Mouse (Mus musculus) midbrain, embryonic 11.5 days (tissue): Measurements from ENCODE around the gene Orai3. TPM values are rescaled to one million over a fixed set of nuclear protein-coding genes. Genes with fewer than 3 reads are reported as not detected.

Experiments
- ATAC-seq: fragments of 200-750 bp; cut with Nextera tagmentation; 2 replicates; pipeline ENCODE4 v1.8.0; 2017; ENCODE audit warnings: moderate TSS enrichment, moderate library complexity; ENCODE audit not compliant: low FRiP score
- DNase-seq: peaks from one replicate; pipeline ENCODE4 v3.0.0; 2015; ENCODE audit warnings: low spot score; ENCODE audit errors: missing footprints
- H3K27ac ChIP-seq: fragments of 300-500 bp; sonication (generic); 2 replicates; pipeline ENCODE4 v1.5.1; 2014; ENCODE audit warnings: low read depth, low read length
- H3K27me3 ChIP-seq: fragments of 300-500 bp; sonication (generic); 2 replicates; pipeline ENCODE4 v1.6.1; 2014; ENCODE audit warnings: mild to moderate bottlenecking, low read length, moderate library complexity, mixed read lengths; ENCODE audit not compliant: control insufficient read depth, insufficient read depth
- H3K36me3 ChIP-seq: fragments of 300-500 bp; sonication (generic); 2 replicates; pipeline ENCODE4 v1.6.1; 2014; ENCODE audit warnings: mild to moderate bottlenecking, low read length, moderate library complexity, mixed read lengths; ENCODE audit not compliant: control insufficient read depth, insufficient read depth
- H3K4me1 ChIP-seq: fragments of 300-500 bp; sonication (generic); 2 replicates; pipeline ENCODE4 v1.6.1; 2014; ENCODE audit warnings: low read length; ENCODE audit not compliant: control insufficient read depth, insufficient read depth
- H3K4me2 ChIP-seq: fragments of 300-500 bp; sonication (generic); 2 replicates; pipeline ENCODE4 v1.6.1; 2014; ENCODE audit warnings: mild to moderate bottlenecking, moderate library complexity
- H3K4me3 ChIP-seq: fragments of 300-500 bp; sonication (generic); 2 replicates; pipeline ENCODE4 v1.5.1; 2014; ENCODE audit warnings: low read depth, low read length
- H3K9ac ChIP-seq: fragments of 300-500 bp; sonication (generic); 2 replicates; pipeline ENCODE4 v1.6.1; 2014; ENCODE audit warnings: low read length
- H3K9me3 ChIP-seq: fragments of 300-500 bp; sonication (generic); 2 replicates; pipeline ENCODE4 v1.6.1; 2016; ENCODE audit warnings: low read length; ENCODE audit not compliant: control insufficient read depth
- WGBS: fragments of 180-500 bp; shearing (Covaris S2); extraction: QIAGEN DNeasy Blood & Tissue Kit; methylation state at CpG from one replicate; pipeline ENCODE4 v1.1.7; 2014; 5-methylcytosine and 5-hydroxymethylcytosine counted together
- polyA plus RNA-seq: library from polyadenylated mRNA; unstranded; fragments of >200 nt; fragmentation: Nextera tagmentation; extraction: Ambion mirVana; gene quantifications from 2 replicates; pipeline ENCODE4 v1.2.1, GENCODE M21; 2014

The Orai3 gene
- polyA plus RNA-seq, 1 experiment from 2014 or later, result 6.1 TPM

- WGBS, result under 1% methylated on average over 39 of the region's 62 CpGs
- Histone ChIP-seq H3K4me2 (peak overlapping the region; percentile 87), H3K36me3 (peaks cover 26% of the 10 kb centered on the region), H3K27me3 (no peaks in the 10 kb centered on the region), H3K4me3 (peak overlapping the region; percentile 86), H3K9me3 (no peaks in the 10 kb centered on the region), H3K27ac (peak overlapping the region; percentile 88), H3K9ac (peak overlapping the region; percentile 93), H3K4me1 (peaks cover 10% of the 10 kb centered on the region)
- ATAC-seq (peak; percentile 41), DNase-seq (peak; percentile 91)
These were observed 22.8 kb upstream of the Orai3 start for GRCm38 (mm10) chr7:127746494-127747491.

- peaks cover 33% of the 10 kb centered on the region for H3K36me3 ChIP-seq
- no peaks in the 10 kb centered on the region for H3K9me3 ChIP-seq
- peak overlapping the region; percentile 86 for H3K4me3 ChIP-seq
- no peak for ATAC-seq
- WGBS, result 36% methylated on average over 6 of the region's 6 CpGs
- DNase-seq, result no peak
- H3K4me1 ChIP-seq, result peaks cover 10% of the 10 kb centered on the region
- H3K9ac ChIP-seq, result peak overlapping the region; percentile 93
- H3K4me2 ChIP-seq, result peak overlapping the region; percentile 87
- peak overlapping the region; percentile 88; the same call in 1 of the 2 replicates for H3K27ac ChIP-seq
- H3K27me3 ChIP-seq, result no peaks in the 10 kb centered on the region
These were observed 21.9 kb upstream of the Orai3 start for GRCm38 (mm10) chr7:127747559-127748234.

- Histone ChIP-seq H3K9ac (no peak overlapping the region), H3K9me3 (no peaks in the 10 kb centered on the region), H3K4me3 (no peak overlapping the region), H3K4me1 (peaks cover 10% of the 10 kb centered on the region), H3K27ac (no peak overlapping the region), H3K27me3 (no peaks in the 10 kb centered on the region), H3K4me2 (peak overlapping the region; percentile 87), H3K36me3 (peaks cover 37% of the 10 kb centered on the region)
- DNase-seq (no peak), ATAC-seq (no peak)
- 94% methylated on average over 28 of the region's 28 CpGs for WGBS
These were observed 21.4 kb upstream of the Orai3 start for GRCm38 (mm10) chr7:127748235-127748560.

GRCm38 (mm10) chr7:127750131-127751127 lies 19.2 kb upstream of the Orai3 start:
- peaks cover 45% of the 10 kb centered on the region for H3K36me3 ChIP-seq
- no peaks in the 10 kb centered on the region for H3K9me3 ChIP-seq
- H3K4me3 ChIP-seq, result no peak overlapping the region
- no peak overlapping the region for H3K27ac ChIP-seq
- DNase-seq, result no peak
- H3K4me1 ChIP-seq, result peaks cover 10% of the 10 kb centered on the region
- no peaks in the 10 kb centered on the region for H3K27me3 ChIP-seq
- H3K9ac ChIP-seq, result no peak overlapping the region
- H3K4me2 ChIP-seq, result no peak overlapping the region
- ATAC-seq, result no peak
- 87% methylated on average over 19 of the region's 19 CpGs for WGBS

GRCm38 (mm10) chr7:127751619-127752018 lies 18.0 kb upstream of the Orai3 start:
- ATAC-seq, result no peak

GRCm38 (mm10) chr7:127752069-127752468 lies 17.5 kb upstream of the Orai3 start:
- H3K4me1 ChIP-seq, result peaks cover 9% of the 10 kb centered on the region
- no peak overlapping the region for H3K4me3 ChIP-seq
- no peak overlapping the region for H3K27ac ChIP-seq
- no peak overlapping the region for H3K4me2 ChIP-seq
- ATAC-seq (no peak), DNase-seq (no peak)
- no peak overlapping the region for H3K9ac ChIP-seq
- no peaks in the 10 kb centered on the region for H3K27me3 ChIP-seq
- WGBS, result 93% methylated on average over 27 of the region's 27 CpGs
- no peaks in the 10 kb centered on the region for H3K9me3 ChIP-seq
- peaks cover 45% of the 10 kb centered on the region for H3K36me3 ChIP-seq

More at GRCm38 (mm10) chr7:127751619-127752018, 18.0 kb upstream of the Orai3 start:
- H3K4me2 ChIP-seq, result no peak overlapping the region
- H3K4me1 ChIP-seq, result peaks cover 10% of the 10 kb centered on the region
- WGBS, result 95% methylated on average over 5 of the region's 5 CpGs
- H3K9me3 ChIP-seq, result no peaks in the 10 kb centered on the region
- DNase-seq, result no peak
- no peaks in the 10 kb centered on the region for H3K27me3 ChIP-seq
- no peak overlapping the region for H3K9ac ChIP-seq
- no peak overlapping the region for H3K4me3 ChIP-seq
- peaks cover 45% of the 10 kb centered on the region for H3K36me3 ChIP-seq
- H3K27ac ChIP-seq, result no peak overlapping the region

- DNase-seq (no peak), ATAC-seq (no peak)
- H3K4me1 ChIP-seq, result no peaks in the 10 kb centered on the region
- H3K9me3 ChIP-seq, result no peaks in the 10 kb centered on the region
- H3K36me3 ChIP-seq, result peaks cover 49% of the 10 kb centered on the region
- no peak overlapping the region for H3K4me2 ChIP-seq
- no peaks in the 10 kb centered on the region for H3K27me3 ChIP-seq
- 88% methylated on average over 5 of the region's 5 CpGs for WGBS
- H3K4me3 ChIP-seq, result no peak overlapping the region
- no peak overlapping the region for H3K9ac ChIP-seq
- no peak overlapping the region for H3K27ac ChIP-seq
These were observed 16.5 kb upstream of the Orai3 start for GRCm38 (mm10) chr7:127753158-127753557.

- Histone ChIP-seq H3K9ac (no peak overlapping the region), H3K4me2 (no peak overlapping the region), H3K9me3 (no peaks in the 10 kb centered on the region), H3K27ac (no peak overlapping the region), H3K4me1 (no peaks in the 10 kb centered on the region), H3K27me3 (no peaks in the 10 kb centered on the region), H3K36me3 (peaks cover 46% of the 10 kb centered on the region), H3K4me3 (no peak overlapping the region)
- no peak for DNase-seq
- no peak for ATAC-seq
- WGBS, result 94% methylated on average over 7 of the region's 7 CpGs
These were observed 15.9 kb upstream of the Orai3 start for GRCm38 (mm10) chr7:127753741-127754140.
